In genomic region chr11:32435410-32436060, GRCm38 (mm10) we compare ENCODE assay signal across 8 mouse cellular contexts. TPM values are rescaled to one million over a fixed set of nuclear protein-coding genes. Genes with fewer than 3 reads are reported as not detected.
A peak's percentile ranks its signal among the peaks of the same experiment; 100 is the strongest.
DNase-seq lines count a peak whose midpoint lies in the region; ATAC-seq and TF ChIP-seq lines count a peak whose summit lies in the region.

No protein-coding gene starts in this region.

- no peak overlapping the region for H3K9ac ChIP-seq in hindbrain, postnatal 0 days (replicated peaks; ENCODE audit: low read length)

- no peaks in the 10 kb centered on the region for H3K4me1 ChIP-seq in hindbrain, postnatal 0 days (ENCODE audit: insufficient read depth, low read length)

- H3K36me3 ChIP-seq in hindbrain, postnatal 0 days (ENCODE audit: insufficient read depth, low read length), result no peaks in the 10 kb centered on the region

- no peak for TF ChIP-seq CTCF in hindbrain, postnatal 0 days (IDR thresholded peaks at IDR 0.05; ENCODE audit: low read depth)

- ATAC-seq in hindbrain, postnatal 0 days, result peak; percentile 51; the same call in 1 of the 2 replicates

- WGBS in hindbrain, postnatal 0 days, result 61% methylated on average over 6 of the region's 6 CpGs

- H3K9me3 ChIP-seq in hindbrain, postnatal 0 days (ENCODE audit: low read length), result no peaks in the 10 kb centered on the region

- no peak overlapping the region for H3K27ac ChIP-seq in hindbrain, postnatal 0 days

- H3K4me2 ChIP-seq in hindbrain, postnatal 0 days (ENCODE audit: low read depth, low read length), result no peak overlapping the region

- H3K27me3 ChIP-seq in hindbrain, postnatal 0 days (ENCODE audit: insufficient read depth, low read length), result no peaks in the 10 kb centered on the region

- no peak overlapping the region for H3K4me3 ChIP-seq in hindbrain, postnatal 0 days (ENCODE audit: low read length)

- DNase-seq in adrenal gland, adult 2 months, result peak; percentile 39
- DNase-seq in adrenal gland, postnatal 4 days (ENCODE audit: low spot score in 2 of 2), result no peak
- peak; percentile 84 for DNase-seq in fibroblast of lung, adult 2 months (ENCODE audit: low read depth)
- peak; percentile 35 for DNase-seq in hindbrain, postnatal 0 days (ENCODE audit: low spot score)
- DNase-seq in lung, adult 18-20 months, result peak; percentile 71 to 81
- no peak for DNase-seq in right cerebral cortex, adult 18-20 months
- DNase-seq in thymus, postnatal 14 days, result no peak
- no peak for DNase-seq in left cerebral cortex, adult 11 months (ENCODE audit: low spot score)

RNA-seq across cellular contexts. Expression of gene Ubtd2, which starts 19.6 kb away (rescaled TPM):
- total RNA-seq in adrenal gland, adult 2 months (2021), result 10 to 100 TPM; 12.2 to 14.4 TPM
- 4.7 and 4.9 TPM in 2 replicates for polyA plus RNA-seq in adrenal gland, adult 2 months (2012; rRNA removed)
- total RNA-seq in adrenal gland, postnatal 4 days (2021), result 10 to 100 TPM; 26.1 to 30.9 TPM
- total RNA-seq in hindbrain, postnatal 0 days (2014; rRNA removed), result 47.4 and 53.8 TPM in 2 replicates
- 30.6 TPM in 2 replicates for polyA plus RNA-seq in hindbrain, postnatal 0 days (2015; fragmentation: Nextera tagmentation; extraction: Ambion mirVana)

Comparison
In these comparisons a context has a peak if more than half of its experiments do, and no peak if none do; other contexts are left out.
1. DNase-seq: peak in adrenal gland, adult 2 months (single experiment), fibroblast of lung, adult 2 months (single experiment), hindbrain, postnatal 0 days (single experiment) and lung, adult 18-20 months (2 of 2); none in adrenal gland, postnatal 4 days (0 of 2), right cerebral cortex, adult 18-20 months (single experiment), thymus, postnatal 14 days (single experiment) and left cerebral cortex, adult 11 months (single experiment).